Mouse (Mus musculus): ENCODE measurements around the gene Car10. TPM values are rescaled to one million over a fixed set of nuclear protein-coding genes. Genes with fewer than 3 reads are reported as not detected.
"Not testable (repeated sequence)": the region's sequence is repeated elsewhere in the genome, so short reads cannot be mapped to it uniquely, and the experiment has no call there.

The Car10 gene
- polyA plus RNA-seq, 1 experiment from 2014 or later, result 0.27 TPM

DNA sequence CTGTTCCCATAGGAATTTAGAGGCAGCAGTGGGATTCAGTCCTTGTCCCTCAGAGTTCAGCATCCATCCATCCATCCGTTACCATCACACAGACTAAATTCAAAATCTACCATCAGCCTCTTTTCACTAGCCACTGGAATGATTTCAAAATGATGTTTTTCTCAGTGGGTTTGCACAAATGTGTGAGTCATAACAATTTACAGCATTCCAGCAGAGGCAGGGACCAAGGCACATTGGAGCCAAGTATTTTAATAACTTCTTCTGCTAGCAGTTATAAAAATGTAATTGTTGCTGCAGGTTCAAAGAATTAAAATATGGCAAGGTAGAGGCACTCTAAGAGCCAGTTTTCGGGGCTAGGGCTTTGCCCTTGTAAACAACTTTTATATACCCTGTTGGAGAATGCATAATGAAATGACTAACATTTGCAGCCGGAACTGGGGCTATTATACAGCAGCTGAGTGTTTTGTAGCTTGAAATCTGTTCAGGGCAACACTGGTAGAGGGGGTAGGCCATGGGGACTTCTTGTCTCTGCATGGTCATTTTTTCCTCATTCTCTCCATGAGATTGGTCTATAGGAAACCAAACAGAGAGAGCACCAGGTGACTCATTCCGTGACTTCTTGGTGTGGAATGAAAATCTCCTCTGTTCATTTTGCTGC is 276.0 kb downstream of the Car10 start:
- Histone ChIP-seq H3K36me3 (ENCODE audit: control insufficient read depth, insufficient read depth, low read length) (no peaks in the 10 kb centered on the region), H3K27ac (ENCODE audit: low read depth) (no peak overlapping the region), H3K9ac (ENCODE audit: low read length) (no peak overlapping the region), H3K4me2 (ENCODE audit: low read length) (no peak overlapping the region), H3K4me3 (ENCODE audit: low read depth, low read length) (no peak overlapping the region), H3K9me3 (ENCODE audit: control insufficient read depth, low read length) (no peaks in the 10 kb centered on the region), H3K27me3 (replicated peaks; ENCODE audit: control insufficient read depth, insufficient read depth, low read length) (no peaks in the 10 kb centered on the region), H3K4me1 (replicated peaks; ENCODE audit: control insufficient read depth, insufficient read depth, low read length) (no peaks in the 10 kb centered on the region)
- ATAC-seq (replicated peaks; ENCODE audit: low FRiP score, low TSS enrichment, low read depth), result no peak
- no peak for DNase-seq (ENCODE audit: low spot score)
- 80% methylated on average over 4 of the region's 4 CpGs for WGBS

DNA sequence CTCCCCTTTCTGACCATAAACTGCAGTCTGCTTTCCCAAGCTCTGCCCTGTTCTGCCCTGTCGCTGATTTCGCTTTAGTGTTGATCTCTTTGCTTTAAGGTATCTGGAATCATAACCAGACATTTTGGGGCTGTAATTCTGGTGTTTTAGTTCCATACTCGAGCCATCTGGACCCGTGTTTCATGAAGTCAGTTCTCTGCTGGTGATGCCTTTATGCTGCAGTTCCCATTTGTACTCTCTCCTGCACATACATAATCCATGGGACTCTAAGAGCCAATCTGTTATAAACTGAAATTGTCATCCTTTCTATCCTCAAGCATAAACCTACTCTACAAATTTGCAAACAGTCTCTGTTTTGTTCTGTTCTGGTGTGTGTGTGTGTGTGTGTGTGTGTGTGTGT is 293.3 kb downstream of the Car10 start:
- 80% methylated on average over 4 of the region's 4 CpGs for WGBS

GRCm38 (mm10) chr11:93393371-93393770 is 295.5 kb downstream of the Car10 start:
- H3K4me3 ChIP-seq (ENCODE audit: low read depth, low read length); H3K27me3 ChIP-seq (replicated peaks; ENCODE audit: control insufficient read depth, insufficient read depth, low read length); H3K4me2 ChIP-seq (ENCODE audit: low read length); H3K9ac ChIP-seq (ENCODE audit: low read length); H3K27ac ChIP-seq (ENCODE audit: low read depth); DNase-seq (ENCODE audit: low spot score); H3K4me1 ChIP-seq (replicated peaks; ENCODE audit: control insufficient read depth, insufficient read depth, low read length); H3K36me3 ChIP-seq (ENCODE audit: control insufficient read depth, insufficient read depth, low read length); H3K9me3 ChIP-seq (ENCODE audit: control insufficient read depth, low read length); ATAC-seq (replicated peaks; ENCODE audit: low FRiP score, low TSS enrichment, low read depth): not testable (repeated sequence)

More for the DNA sequence above, 293.3 kb downstream of the Car10 start:
- no peak overlapping the region for H3K27ac ChIP-seq (ENCODE audit: low read depth)
- H3K9me3 ChIP-seq (ENCODE audit: control insufficient read depth, low read length), result no peaks in the 10 kb centered on the region
- H3K36me3 ChIP-seq (ENCODE audit: control insufficient read depth, insufficient read depth, low read length), result no peaks in the 10 kb centered on the region
- DNase-seq (ENCODE audit: low spot score) (no peak), ATAC-seq (replicated peaks; ENCODE audit: low FRiP score, low TSS enrichment, low read depth) (no peak)
- H3K4me3 ChIP-seq (ENCODE audit: low read depth, low read length), result no peak overlapping the region
- H3K27me3 ChIP-seq (replicated peaks; ENCODE audit: control insufficient read depth, insufficient read depth, low read length), result no peaks in the 10 kb centered on the region
- no peak overlapping the region for H3K4me2 ChIP-seq (ENCODE audit: low read length)
- H3K4me1 ChIP-seq (replicated peaks; ENCODE audit: control insufficient read depth, insufficient read depth, low read length), result no peaks in the 10 kb centered on the region
- no peak overlapping the region for H3K9ac ChIP-seq (ENCODE audit: low read length)

- ATAC-seq (replicated peaks; ENCODE audit: low FRiP score, low TSS enrichment, low read depth) (no peak), DNase-seq (ENCODE audit: low spot score) (no peak)
- Histone ChIP-seq H3K9ac (ENCODE audit: low read length) (no peak overlapping the region), H3K27ac (ENCODE audit: low read depth) (no peak overlapping the region), H3K27me3 (replicated peaks; ENCODE audit: control insufficient read depth, insufficient read depth, low read length) (no peaks in the 10 kb centered on the region), H3K36me3 (ENCODE audit: control insufficient read depth, insufficient read depth, low read length) (no peaks in the 10 kb centered on the region), H3K9me3 (ENCODE audit: control insufficient read depth, low read length) (no peaks in the 10 kb centered on the region), H3K4me3 (ENCODE audit: low read depth, low read length) (no peak overlapping the region), H3K4me1 (replicated peaks; ENCODE audit: control insufficient read depth, insufficient read depth, low read length) (no peaks in the 10 kb centered on the region), H3K4me2 (ENCODE audit: low read length) (no peak overlapping the region)
- WGBS, result 95% methylated on average over 2 of the region's 2 CpGs
These were observed 298.5 kb downstream of the Car10 start for GRCm38 (mm10) chr11:93396356-93396755.

DNA sequence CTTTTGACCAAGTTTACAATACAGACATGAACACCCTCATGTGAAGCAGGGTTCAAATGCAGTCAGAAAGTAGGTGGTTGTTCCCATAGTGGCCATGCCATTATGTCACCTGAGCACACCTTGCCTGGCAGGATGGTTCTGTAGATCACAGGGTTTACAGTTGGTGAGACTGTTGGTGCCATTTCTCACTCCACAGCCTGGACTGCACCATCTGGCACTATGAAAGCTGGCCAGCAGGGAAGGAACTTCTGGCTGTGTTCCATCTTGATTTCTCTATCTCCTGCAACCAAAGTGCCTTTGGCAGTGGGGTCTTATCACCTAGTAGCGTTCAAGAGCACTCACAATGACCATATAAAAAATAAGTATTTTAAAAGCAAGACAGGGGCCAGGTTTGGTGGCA is 303.3 kb downstream of the Car10 start:
- not testable (repeated sequence) for H3K36me3 ChIP-seq (ENCODE audit: control insufficient read depth, insufficient read depth, low read length); H3K4me2 ChIP-seq (ENCODE audit: low read length); H3K9ac ChIP-seq (ENCODE audit: low read length); ATAC-seq (replicated peaks; ENCODE audit: low FRiP score, low TSS enrichment, low read depth); H3K4me3 ChIP-seq (ENCODE audit: low read depth, low read length); DNase-seq (ENCODE audit: low spot score); H3K9me3 ChIP-seq (ENCODE audit: control insufficient read depth, low read length); H3K27me3 ChIP-seq (replicated peaks; ENCODE audit: control insufficient read depth, insufficient read depth, low read length); H3K4me1 ChIP-seq (replicated peaks; ENCODE audit: control insufficient read depth, insufficient read depth, low read length); H3K27ac ChIP-seq (ENCODE audit: low read depth)
- 89% methylated on average over 1 of the region's 1 CpGs for WGBS

- Histone ChIP-seq H3K4me1 (replicated peaks; ENCODE audit: control insufficient read depth, insufficient read depth, low read length) (no peaks in the 10 kb centered on the region), H3K4me3 (ENCODE audit: low read depth, low read length) (no peak overlapping the region), H3K9ac (ENCODE audit: low read length) (no peak overlapping the region), H3K36me3 (ENCODE audit: control insufficient read depth, insufficient read depth, low read length) (no peaks in the 10 kb centered on the region), H3K27me3 (replicated peaks; ENCODE audit: control insufficient read depth, insufficient read depth, low read length) (no peaks in the 10 kb centered on the region), H3K9me3 (ENCODE audit: control insufficient read depth, low read length) (no peaks in the 10 kb centered on the region), H3K27ac (ENCODE audit: low read depth) (no peak overlapping the region), H3K4me2 (ENCODE audit: low read length) (no peak overlapping the region)
- DNase-seq (ENCODE audit: low spot score), result no peak
- ATAC-seq (replicated peaks; ENCODE audit: low FRiP score, low TSS enrichment, low read depth), result no peak
- 82% methylated on average over 5 of the region's 5 CpGs for WGBS
These were observed 310.2 kb downstream of the Car10 start for GRCm38 (mm10) chr11:93407981-93408380.

GRCm38 (mm10) chr11:93431482-93431881 is 333.7 kb downstream of the Car10 start:
- no peaks in the 10 kb centered on the region for H3K9me3 ChIP-seq (ENCODE audit: control insufficient read depth, low read length)
- no peak overlapping the region for H3K4me3 ChIP-seq (ENCODE audit: low read depth, low read length)
- no peaks in the 10 kb centered on the region for H3K27me3 ChIP-seq (replicated peaks; ENCODE audit: control insufficient read depth, insufficient read depth, low read length)
- H3K4me2 ChIP-seq (ENCODE audit: low read length), result no peak overlapping the region
- 83% methylated on average over 5 of the region's 5 CpGs for WGBS
- no peak for ATAC-seq (replicated peaks; ENCODE audit: low FRiP score, low TSS enrichment, low read depth)
- H3K9ac ChIP-seq (ENCODE audit: low read length), result no peak overlapping the region
- peaks cover 3% of the 10 kb centered on the region; the same call in 1 of the 2 replicates for H3K4me1 ChIP-seq (replicated peaks; ENCODE audit: control insufficient read depth, insufficient read depth, low read length)
- no peak for DNase-seq (ENCODE audit: low spot score)
- no peaks in the 10 kb centered on the region for H3K36me3 ChIP-seq (ENCODE audit: control insufficient read depth, insufficient read depth, low read length)
- H3K27ac ChIP-seq (ENCODE audit: low read depth), result no peak overlapping the region

DNA sequence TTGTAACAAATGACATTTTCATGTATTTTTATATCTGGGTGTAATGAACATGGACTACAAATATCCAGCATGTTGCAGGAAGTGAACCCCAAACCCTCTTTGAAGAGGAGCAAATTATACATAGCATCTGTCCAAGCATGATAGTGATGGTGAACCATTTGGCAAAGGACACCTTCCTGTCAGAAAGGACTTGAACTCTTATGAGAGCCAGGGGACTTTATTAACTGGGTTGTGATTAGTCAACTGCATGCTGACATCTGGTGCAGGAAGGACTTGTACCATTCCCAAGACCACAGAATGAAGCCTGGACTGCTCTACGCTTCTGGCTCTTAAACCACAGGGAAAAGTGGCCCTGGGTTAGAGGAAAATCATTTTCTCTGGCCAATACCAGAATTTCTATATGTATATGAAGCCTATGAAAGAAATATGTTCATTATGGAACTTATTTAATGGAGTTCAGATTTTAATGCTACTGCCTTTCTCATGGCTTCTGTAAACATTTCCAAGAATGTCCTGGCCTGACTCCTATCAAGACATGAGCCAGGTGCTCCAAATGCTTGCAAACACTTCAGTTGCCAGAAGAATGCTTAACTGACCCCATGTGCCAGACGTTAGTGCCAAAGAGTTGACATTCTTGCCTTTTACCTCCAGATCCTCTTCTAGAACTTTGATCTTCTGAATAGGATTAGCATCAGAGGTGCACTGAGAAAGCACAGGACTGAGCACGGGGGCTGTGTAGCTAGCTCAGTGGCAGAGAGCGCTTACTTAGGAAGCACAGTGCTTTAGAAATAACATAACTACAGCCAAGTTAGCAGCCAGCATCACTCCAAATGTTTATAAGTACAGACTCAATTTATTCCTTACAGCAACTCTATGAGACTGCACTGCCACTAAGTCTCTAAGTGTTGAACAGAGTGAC is 337.4 kb downstream of the Car10 start:
- H3K36me3 ChIP-seq (ENCODE audit: control insufficient read depth, insufficient read depth, low read length), result no peaks in the 10 kb centered on the region
- H3K4me1 ChIP-seq (replicated peaks; ENCODE audit: control insufficient read depth, insufficient read depth, low read length), result peaks cover 3% of the 10 kb centered on the region; the same call in 1 of the 2 replicates
- no peak overlapping the region for H3K27ac ChIP-seq (ENCODE audit: low read depth)
- DNase-seq (ENCODE audit: low spot score) (no peak), ATAC-seq (replicated peaks; ENCODE audit: low FRiP score, low TSS enrichment, low read depth) (no peak)
- WGBS, result 47% methylated on average over 4 of the region's 4 CpGs
- H3K9ac ChIP-seq (ENCODE audit: low read length), result no peak overlapping the region
- H3K4me3 ChIP-seq (ENCODE audit: low read depth, low read length), result no peak overlapping the region
- no peaks in the 10 kb centered on the region for H3K9me3 ChIP-seq (ENCODE audit: control insufficient read depth, low read length)
- H3K27me3 ChIP-seq (replicated peaks; ENCODE audit: control insufficient read depth, insufficient read depth, low read length), result no peaks in the 10 kb centered on the region
- no peak overlapping the region for H3K4me2 ChIP-seq (ENCODE audit: low read length)
